Mouse (Mus musculus): ENCODE data around the gene Smok3c.

- no peak for TF ChIP-seq CTCF (IDR thresholded peaks at IDR 0.05; ENCODE audit: insufficient read depth, low read length)
- no peak for TF ChIP-seq POLR2A (IDR thresholded peaks at IDR 0.05; ENCODE audit: borderline replicate concordance, extremely low read depth, low read depth, low read length)
These were observed 43.6 kb upstream of the Smok3c start for GRCm38 (mm10) chr5:138009437-138009836.
